Mouse (Mus musculus): ENCODE results near the gene Tbc1d8.

DNA sequence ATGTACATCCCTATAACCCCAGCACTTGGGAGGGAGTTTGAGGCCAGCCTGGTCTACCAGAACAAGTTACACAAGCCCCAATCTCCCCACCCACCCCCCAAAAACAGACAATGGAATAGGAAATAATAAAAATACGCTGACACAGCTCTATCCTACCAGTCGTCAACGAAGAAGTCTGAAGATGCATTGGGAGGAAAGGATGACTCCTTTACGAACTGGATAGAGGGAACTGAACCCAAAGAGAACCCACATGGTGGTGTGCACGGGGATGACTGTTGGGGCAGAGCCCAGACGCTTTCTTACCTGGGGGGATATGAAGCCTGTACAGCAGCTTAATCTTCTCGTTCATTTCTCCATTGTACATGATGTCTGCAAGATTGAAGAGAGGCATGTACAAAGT is 102.4 kb downstream of the Tbc1d8 start:
- no peak for TF ChIP-seq EP300 (IDR thresholded peaks at IDR 0.05; ENCODE audit: insufficient read depth, low read depth, low read length)
- TF ChIP-seq CTCF (IDR thresholded peaks at IDR 0.05): no peak

All from heart, adult 2 months (tissue).